Mouse (Mus musculus): ENCODE measurements around the gene Msi2. TPM values are rescaled to one million over a fixed set of nuclear protein-coding genes. Genes with fewer than 3 reads are reported as not detected.

The Msi2 gene
- total RNA-seq, 2 experiments from 2014 or later = 119 to 127 TPM

- DNase-seq (ENCODE audit: low spot score in 2 of 2) = no peak
Measured at GRCm38 (mm10) chr11:88618005-88618501, 100.3 kb downstream of the Msi2 start.

GRCm38 (mm10) chr11:88617380-88617779 is 100.9 kb downstream of the Msi2 start:
- no peak for DNase-seq (ENCODE audit: low spot score in 2 of 2)

GRCm38 (mm10) chr11:88614527-88615305 is 103.6 kb downstream of the Msi2 start:
- no peak for DNase-seq (ENCODE audit: low spot score in 2 of 2)

GRCm38 (mm10) chr11:88613771-88614526 is 104.4 kb downstream of the Msi2 start:
- DNase-seq (ENCODE audit: low spot score in 2 of 2) = no peak

GRCm38 (mm10) chr11:88613008-88613407 is 105.3 kb downstream of the Msi2 start:
- DNase-seq (ENCODE audit: low spot score in 2 of 2) = no peak

DNA sequence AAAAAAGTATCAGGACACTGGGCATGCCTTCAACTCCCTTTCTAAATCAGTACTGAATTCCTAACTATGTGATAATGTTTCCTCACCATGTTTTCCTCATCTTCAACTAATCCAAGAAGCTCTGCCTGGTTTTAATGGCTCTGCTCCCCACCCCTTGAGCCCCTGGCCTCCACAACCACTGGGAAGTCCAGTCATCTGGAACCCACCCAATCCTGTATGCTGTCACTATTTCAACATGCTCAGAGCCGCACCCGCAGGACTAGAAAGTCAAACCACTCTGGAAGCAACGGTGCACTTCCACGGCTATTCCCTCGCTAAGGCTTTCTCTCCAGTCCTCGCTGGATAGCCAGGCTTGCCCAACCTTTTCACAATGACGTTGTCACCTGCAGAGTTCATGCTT is 106.2 kb downstream of the Msi2 start:
- DNase-seq (ENCODE audit: low spot score in 2 of 2) = no peak

- no peak for DNase-seq (ENCODE audit: low spot score in 2 of 2)
Measured at GRCm38 (mm10) chr11:88610809-88611208, 107.5 kb downstream of the Msi2 start.

GRCm38 (mm10) chr11:88610112-88610511 is 108.2 kb downstream of the Msi2 start:
- DNase-seq (ENCODE audit: low spot score in 2 of 2) = no peak

- DNase-seq (ENCODE audit: low spot score in 2 of 2) = no peak
Measured at GRCm38 (mm10) chr11:88608584-88608983, 109.7 kb downstream of the Msi2 start.

GRCm38 (mm10) chr11:88607725-88608383 is 110.5 kb downstream of the Msi2 start:
- no peak for DNase-seq (ENCODE audit: low spot score in 2 of 2)

GRCm38 (mm10) chr11:88605771-88606170 is 112.5 kb downstream of the Msi2 start:
- no peak for DNase-seq (ENCODE audit: low spot score in 2 of 2)

DNA sequence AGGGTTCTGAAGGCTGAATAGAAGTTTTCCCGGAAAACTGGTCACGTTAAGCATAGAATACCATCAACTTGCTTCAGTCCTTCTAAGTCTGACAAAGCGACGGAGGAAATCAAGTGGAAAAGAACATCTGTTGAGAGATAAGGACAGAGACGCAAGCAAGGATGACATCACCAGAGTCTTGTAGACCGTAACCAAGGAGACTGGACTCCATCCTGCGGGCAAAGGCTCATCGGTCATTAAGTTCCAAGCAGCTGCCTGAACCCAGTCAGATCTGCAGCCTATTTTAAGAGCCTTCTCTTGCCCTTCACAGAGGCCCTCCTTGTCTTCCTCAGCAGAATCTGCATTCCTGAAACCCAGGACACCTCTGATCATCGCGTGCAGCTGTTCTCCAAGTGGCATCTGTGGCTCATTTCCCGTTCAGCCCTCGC is 113.2 kb downstream of the Msi2 start:
- no peak for DNase-seq (ENCODE audit: low spot score in 2 of 2)

GRCm38 (mm10) chr11:88604635-88605034 is 113.7 kb downstream of the Msi2 start:
- no peak for DNase-seq (ENCODE audit: low spot score in 2 of 2)

DNA sequence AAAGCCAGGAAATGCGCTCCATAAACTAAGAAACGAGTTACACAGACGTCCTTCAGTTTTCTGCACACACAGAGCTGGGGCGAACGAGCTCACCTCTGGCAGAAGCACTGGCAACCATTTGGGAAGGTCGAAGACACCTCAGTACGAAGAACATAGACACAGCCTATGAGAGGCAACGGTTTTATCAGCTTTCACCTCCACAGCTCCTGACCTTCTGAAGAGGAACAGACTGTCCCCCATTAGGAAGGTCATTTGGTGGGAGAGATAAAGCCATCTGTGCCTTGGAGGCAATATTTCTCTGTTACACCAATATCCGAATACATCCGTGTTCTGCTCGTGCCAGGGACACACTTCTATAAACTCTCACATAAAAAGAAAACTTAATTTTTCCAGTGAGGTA is 114.9 kb downstream of the Msi2 start:
- DNase-seq (ENCODE audit: low spot score in 2 of 2) = no peak

DNA sequence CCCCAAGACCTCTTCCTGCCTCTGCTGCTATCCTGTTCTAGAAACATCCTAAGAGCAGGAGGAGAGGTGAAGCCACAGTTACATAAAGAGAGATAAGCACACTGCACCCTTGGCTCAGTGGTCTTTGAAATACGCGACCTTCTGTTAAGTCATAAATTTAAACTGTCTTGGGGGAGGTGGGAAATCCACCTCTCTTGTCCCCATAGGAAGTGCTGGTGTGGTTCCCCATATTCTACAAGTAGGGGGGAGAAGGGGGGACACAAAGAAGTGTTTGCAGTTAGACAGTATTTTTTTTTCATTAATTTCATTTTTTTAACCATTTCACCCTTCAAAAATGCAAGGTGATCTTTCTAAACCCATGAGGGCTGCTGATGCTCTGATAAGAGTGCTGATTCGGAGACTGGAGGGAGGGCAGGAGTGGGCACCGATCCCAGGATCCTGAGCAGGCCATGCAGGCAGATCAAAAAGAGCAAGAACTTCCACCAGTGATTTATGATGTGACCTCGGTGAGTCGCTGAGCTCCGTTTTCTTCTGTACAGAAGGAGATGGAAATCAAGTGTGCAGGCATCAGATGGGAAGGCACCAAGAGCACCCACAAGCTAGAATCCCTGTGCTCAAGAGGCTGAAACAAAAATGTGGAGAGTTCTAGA is 115.7 kb downstream of the Msi2 start:
- DNase-seq (ENCODE audit: low spot score in 2 of 2) = no peak

- no peak for DNase-seq (ENCODE audit: low spot score in 2 of 2)
Measured at GRCm38 (mm10) chr11:88600194-88600593, 118.1 kb downstream of the Msi2 start.

GRCm38 (mm10) chr11:88599332-88600130 is 118.8 kb downstream of the Msi2 start:
- DNase-seq (ENCODE audit: low spot score in 2 of 2) = peak; percentile 52 to 57

DNA sequence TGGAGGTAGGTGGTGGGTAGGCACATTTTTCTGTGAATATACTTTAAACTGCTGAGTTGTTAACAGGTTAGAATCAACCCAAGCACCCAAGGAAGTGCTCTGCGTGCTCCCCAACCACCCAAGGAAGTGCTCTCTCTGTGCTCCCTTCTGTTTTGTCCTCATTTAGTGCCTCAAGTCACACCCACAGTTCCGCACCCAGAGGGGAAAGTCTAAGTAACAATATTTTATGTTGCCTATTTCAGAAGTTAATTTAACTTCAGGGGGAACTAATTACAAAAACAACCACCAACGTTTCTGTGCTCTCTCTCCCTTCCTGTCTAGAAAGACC is 119.5 kb downstream of the Msi2 start:
- DNase-seq (ENCODE audit: low spot score in 2 of 2) = no peak

- DNase-seq (ENCODE audit: low spot score in 2 of 2) = no peak
Measured at GRCm38 (mm10) chr11:88598150-88598847, 120.0 kb downstream of the Msi2 start.

- DNase-seq (ENCODE audit: low spot score in 2 of 2) = no peak
Measured at GRCm38 (mm10) chr11:88595616-88596015, 122.7 kb downstream of the Msi2 start.

Data from left cerebral cortex, adult 18-20 months (tissue).